Mouse (Mus musculus): Measurements from ENCODE around the gene C1ra. TPM values are rescaled to one million over a fixed set of nuclear protein-coding genes. Genes with fewer than 3 reads are reported as not detected.
"Not testable (repeated sequence)": the region's sequence is repeated elsewhere in the genome, so short reads cannot be mapped to it uniquely, and the experiment has no call there.

The C1ra gene
- total RNA-seq (2021) = 1 to 10 TPM; 3.4 to 3.8 TPM

DNA sequence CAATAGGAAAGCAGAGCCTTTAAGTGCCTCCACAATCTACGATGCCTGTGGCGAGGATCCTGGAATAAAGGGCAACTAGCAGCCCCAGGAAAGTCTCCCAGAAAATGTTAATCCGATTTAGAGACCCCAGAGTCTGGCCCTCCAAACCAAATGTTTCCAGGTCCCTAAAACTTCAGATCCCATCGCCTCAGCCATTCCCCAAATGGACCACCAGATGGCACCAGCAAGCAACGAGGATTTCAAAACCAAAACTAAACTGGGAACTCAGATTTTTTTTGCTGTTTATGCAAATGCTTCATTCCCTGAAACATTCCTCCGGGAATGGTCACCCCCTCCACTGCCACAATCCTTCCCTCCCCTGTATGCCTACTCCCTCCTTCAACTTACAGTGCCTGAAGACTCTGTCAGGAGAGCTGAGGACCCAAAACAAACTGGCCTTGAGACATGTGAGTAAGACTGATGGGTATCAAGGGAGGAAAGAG, at the start of gene C1ra:
TSS of gene C1ra (plus strand) at position 51 of the 482 bp plus-strand sequence.
- peak; percentile 70 for DNase-seq

DNA sequence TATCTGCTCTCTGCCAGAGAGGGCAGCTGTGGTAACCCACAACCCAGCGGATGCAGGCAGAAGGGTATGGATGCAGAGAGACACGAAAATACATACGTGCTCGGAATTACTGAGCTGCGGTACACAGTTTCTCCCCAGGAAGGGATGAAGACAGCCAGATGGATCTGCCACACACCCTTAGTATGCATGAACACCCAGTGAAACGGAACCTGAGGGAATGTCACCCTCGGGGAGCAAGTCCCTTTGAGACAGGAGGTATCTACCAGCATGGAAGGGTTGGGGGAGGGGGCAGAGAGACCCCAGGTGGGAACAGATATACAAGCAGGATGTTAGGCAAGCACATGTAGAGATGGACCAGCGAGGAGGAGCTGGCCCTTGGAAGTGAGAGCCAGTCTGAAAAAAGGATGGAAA, 48.3 kb upstream of the C1ra start:
- no peak for DNase-seq

DNA sequence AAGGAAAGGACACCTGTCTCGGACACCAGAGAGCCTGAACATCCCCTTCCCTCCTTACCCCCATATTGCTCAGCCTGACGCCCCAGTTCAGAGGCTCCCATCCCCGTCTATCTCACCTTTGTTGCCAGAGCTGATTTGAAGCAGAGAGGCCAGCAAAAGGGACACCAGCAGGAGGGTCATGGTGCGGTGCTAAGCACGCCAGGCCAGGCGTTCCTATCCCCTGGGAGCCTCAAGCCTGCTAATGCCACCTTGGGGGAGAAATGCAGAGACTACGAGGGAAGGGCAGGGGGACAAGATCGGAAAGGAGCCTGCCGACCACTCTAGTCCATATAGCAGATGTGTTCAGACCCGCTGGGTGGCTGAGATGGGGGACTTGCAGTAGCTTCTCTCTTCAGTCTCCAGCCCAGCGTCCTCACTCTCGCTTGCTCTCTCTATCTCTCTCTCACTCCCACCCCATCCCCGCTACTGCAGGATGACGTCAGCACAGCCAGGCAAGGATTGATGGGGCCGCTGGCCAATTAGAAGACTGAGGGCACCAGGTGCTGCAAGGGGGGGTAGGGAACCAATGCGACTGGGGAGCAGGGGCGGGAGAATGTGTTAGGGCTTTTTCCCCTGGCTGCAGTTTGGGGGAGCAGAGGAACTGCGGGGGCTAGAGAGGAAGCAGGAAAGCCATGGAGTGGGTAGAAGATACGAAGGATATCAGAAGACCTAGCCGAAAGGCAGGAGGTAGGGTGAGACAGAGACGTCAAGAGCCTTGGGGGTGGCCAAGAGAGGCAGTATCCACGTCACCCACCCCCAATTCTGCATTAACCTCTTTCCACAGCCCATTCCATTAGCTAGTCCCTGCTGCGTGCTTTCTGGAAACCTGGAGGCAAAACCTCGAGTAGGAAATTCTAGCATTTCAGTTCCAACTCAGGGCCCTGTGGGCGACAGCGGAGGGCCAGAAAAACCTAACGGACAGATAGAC, 47.6 kb upstream of the C1ra start, which contains the start of gene Clstn3:
TSS of gene Clstn3 (minus strand) at position 490 of the 967 bp plus-strand sequence.
- peak; percentile 79 for DNase-seq

DNA sequence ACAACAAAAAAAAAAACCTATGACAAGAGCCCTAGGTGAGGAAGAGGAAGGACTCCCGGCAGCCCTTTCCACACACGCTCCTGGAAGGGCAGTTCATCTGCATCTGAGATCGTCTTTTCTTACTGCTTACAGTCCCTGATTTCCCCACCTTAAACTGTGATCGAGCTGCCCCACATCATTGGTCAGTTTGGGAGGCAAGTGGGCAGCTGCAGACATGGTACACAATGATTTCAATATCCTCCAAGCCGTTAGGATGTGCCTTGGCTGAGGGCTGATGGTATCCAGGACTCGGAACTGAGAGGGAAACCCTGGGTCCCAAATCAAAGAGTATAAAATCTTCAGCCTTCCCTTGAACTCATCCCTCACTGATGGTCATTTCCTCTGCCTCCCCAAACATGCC, 46.9 kb upstream of the C1ra start:
- DNase-seq = no peak

DNA sequence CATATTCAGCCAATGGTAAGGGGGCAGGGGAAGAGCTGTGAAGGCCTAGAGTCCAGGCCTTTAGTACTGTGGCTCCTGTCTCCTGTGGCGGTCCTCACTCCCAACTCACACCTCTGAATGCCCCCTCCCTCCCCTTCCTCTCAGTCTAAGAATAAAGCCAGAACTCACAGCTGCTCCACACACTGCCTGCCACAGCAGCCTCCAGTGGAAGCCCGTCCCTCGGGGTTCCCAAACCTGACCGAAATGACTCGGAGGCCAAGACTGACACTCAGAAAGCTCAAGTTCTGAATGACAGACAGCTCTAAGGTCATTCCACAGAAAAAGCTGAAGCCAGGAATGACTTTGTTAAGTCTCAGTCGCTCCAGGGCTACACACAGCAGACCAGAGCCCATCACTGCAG, 46.5 kb upstream of the C1ra start:
- no peak for DNase-seq

DNA sequence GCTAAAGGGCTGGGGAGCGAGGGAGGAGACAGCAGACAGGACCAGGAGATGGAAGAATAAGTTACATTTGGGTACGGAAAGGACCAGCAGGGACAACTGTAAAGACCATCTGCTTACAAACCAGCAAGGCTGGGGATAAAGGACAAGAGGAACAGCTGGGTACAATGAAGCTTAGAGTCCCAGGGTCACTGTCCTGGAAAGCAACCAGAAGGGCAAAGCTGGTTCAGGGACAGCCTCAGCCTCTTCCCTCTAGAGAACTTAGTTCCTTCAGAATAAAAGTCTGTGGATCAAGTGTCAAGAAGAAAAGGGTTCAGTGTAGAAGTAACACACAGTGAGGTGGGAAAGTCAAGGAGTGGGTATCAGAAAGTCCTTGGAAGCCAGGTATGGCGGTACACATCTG, 41.1 kb upstream of the C1ra start:
- DNase-seq = no peak

DNA sequence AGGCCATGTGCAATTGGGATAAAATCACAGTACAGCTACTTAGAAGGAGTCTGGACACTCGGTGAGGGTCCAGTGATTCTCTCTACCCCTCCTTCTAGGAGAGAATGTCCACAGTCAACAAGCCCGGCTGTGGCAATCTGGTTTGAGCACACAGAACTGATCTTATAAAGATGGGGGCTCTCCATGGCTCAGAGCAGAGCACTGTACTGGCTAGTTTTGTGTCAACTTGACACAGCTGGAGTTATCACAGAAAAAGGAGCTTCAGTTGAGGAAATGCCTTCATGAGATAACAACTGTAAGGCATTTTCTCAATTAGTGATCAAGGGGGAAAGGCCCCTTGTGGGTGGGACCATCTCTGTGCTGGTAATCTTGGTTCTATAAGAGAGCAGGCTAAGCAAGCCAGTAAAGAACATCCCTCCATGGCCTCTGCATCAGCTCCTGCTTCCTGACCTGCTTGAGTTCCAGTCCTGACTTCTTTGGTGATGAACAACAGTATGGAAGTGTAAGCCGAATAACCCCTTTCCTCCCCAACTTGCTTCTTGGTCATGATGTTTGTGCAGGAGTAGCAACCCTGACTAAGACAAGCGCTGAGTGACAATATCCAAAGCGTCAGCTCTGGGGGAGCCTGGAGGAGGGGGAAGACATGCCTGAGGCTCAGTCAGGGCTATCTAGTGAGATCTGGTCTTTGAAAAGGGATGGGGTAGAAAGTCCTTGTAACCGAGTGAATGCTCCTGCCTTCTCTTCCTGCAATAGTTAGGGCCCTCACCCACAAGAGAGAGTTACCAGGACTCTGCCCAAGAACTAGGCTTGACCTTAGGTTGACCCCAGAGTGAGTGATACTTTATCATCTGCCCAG, 40.2 kb upstream of the C1ra start:
- not testable (repeated sequence) for DNase-seq

DNA sequence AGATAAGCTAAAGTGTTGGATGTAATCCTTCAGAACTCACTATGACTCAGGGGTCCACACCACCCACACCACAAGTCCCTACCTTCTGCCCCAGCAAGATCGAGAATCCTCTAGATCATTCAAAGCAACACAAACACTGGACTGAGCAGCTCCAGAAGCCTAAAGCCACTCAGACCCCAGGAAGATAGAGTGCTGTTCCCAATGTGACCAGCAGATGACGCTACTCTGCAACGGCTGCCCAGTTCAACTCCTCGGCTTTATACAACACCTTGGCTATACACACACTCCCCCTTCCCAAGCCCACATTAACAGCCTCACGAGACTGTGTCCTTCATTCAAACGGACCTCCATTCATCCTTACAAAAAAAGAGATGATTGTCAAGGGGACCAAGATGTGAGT, 39.4 kb upstream of the C1ra start:
- peak; percentile 67 for DNase-seq

DNA sequence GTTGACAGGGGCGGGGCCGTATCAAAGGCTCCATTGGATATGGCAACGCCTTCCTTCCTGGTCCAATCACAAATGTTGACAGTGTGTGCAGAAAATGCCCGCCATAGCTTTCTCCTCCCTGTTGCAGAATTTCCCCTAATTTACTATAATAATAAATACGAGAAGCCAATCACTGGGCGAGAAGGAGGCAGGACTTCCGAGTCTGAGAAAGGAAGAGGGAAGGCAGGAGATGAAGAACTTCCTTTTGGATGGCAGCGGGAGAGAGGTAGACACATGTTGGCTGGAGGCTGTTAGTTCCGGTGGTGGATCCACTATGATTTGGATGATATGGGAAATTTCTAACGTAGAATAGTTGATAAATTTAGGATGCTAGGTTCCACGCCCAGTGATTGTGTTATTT, 37.6 kb upstream of the C1ra start:
- no peak for DNase-seq

DNA sequence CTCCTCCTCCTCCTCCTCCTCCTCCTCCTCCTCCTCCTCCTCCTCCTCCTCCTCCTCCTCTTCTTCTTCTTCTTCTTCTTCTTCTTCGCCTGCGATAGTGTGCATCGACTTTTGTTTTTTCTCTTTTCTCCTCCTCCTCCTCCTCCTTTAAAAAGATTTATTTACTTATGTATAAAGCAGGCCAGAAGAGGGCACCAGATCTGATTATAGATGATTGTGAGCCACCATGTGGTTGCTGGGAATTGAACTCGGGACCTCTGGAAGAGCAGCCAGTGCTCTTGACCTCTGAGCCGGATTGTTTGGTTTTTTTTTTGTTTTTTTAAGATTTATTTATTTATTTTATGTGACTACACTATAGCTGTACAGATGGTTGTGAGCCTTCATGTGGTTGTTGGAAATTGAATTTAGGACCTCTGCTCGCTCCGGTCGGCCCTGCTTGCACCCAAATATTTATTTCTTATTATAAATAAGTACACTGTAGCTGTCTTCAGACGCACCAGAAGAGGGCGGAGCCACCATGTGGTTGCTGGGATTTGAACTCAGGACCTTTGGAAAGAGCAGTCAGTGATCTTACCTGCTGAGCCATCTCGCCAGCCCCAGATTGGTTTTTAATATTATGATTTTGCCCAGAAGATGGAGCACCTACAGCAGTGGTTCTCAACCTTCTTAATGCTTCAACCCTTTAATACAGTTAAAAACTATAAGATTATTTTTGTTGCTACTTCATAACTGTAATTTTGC, 36.7 kb upstream of the C1ra start:
- not testable (repeated sequence) for DNase-seq

DNA sequence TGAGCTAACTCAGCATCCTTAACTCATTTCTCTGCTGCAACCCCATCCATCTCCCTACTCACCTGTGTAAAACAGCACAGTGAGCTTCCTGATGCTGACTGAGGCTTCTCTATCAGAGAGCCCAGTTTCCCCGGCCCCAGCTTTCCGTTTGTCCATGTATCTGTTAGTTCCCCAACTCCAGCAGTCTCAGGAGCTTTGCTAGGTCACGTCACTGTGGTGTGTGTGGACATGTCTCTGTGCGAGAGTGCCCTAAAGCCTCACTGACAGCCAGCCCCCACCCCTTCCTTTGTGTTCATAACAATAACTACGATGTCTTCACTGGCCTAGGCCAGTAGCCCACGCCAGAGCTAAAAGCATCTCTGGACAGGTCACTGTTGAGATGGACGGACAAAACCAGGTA, 36.0 kb upstream of the C1ra start:
- DNase-seq = no peak

DNA sequence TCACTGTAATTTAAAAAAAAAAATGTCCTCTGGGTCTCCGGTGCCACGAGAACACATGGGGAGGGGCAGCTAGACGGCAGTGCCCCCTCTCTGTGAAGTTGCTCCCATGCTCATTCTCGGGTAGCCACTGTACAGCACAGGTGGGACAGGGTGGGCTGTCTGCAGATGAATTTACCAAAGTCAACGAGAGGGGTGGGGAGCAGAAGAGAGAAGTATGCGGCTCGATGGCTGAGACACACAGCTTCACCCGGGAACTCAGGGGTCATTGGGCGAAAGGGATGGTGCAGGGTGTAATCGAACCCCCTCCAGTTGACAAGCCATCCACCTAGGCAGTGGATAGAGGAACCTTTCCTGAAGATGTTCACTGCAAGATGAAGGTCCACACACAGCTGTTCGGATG, 35.4 kb upstream of the C1ra start:
- no peak for DNase-seq

DNA sequence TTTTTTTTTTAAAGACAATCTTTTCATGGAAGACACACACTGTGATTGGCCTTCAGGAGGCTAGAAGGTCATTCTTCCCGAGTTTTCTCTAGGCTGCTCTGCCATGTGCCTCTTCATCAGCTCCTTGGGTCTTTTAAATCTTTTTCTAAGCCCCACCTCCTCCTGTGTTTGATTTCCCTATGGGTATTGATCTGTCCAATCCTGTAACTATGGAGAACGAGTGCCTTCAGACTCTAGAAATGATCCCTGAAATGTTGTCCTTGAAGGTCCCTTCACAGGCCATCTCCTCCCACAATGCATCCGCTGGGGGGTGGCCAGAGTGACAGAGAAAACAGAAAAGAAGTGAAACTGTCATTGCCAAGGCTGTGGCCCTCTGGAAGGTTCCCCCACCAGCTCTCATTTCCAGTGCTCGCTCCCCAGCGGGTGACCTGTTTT, 35.0 kb upstream of the C1ra start:
- DNase-seq = no peak

DNA sequence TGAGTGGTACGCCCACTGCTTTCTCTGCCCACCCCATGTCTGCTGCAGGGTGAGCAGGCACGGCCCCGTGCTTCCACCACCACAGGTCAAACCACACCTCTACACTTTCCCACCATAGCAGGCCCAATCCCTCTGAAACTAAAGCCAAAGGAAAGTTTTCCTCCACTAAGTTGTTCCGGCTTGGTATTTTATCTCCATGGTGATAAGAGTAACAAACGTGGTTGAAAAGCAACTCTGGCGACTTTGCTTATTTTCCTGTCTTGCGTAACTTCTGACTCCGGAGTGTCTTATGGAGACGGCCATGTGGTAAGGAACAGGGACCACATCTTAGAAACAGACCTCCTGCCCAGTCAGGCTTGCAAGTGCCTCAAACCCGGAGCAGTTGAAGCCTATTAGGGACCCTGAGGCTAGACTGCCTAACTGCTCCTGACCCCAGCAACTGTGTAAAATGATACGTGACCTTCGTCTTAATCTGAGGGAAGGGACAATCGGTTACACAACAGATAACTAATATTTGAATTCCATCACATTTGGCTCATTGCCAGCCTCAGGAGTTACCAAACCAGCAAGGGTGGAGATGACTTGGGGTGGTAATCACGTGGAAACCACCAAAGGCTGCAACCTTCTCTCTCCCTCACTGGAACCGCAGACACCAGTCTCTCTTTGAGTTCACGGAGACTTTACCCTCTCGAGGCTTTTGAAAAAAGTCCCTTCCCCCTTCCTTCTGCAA, 34.1 kb upstream of the C1ra start:
- DNase-seq = no peak

DNA sequence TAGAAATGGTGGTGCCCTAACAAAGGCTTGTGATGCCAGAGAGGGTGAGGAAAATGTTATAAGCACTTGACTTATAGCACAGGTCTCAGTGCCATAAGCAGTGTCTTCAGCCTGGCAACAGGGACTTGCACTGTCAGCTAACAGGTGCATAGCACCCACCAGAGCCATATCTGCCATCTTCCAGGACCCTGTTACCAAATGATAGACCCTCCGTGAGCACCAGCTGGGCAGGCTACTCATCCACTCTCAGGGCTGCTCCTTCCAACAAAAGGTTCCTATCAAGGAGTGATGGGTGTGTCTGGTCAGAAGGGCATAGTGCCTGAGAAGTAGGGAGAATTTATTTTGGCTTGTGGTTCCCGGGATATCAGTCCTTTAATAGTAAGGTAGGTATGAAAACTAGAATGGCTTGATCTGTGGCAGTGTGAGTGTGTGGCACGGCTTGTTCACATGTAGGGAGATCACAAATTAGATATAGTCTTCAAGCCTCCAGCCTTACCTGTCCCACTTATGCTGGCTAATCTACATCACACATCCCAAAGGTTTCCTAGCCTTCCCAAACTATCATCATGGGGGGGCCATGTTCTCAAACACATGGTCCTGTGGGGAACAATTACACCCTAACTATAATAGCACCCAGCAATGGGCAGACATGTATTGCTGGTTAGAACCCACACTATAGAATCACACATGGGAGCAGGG, 33.2 kb upstream of the C1ra start:
- DNase-seq = no peak

DNA sequence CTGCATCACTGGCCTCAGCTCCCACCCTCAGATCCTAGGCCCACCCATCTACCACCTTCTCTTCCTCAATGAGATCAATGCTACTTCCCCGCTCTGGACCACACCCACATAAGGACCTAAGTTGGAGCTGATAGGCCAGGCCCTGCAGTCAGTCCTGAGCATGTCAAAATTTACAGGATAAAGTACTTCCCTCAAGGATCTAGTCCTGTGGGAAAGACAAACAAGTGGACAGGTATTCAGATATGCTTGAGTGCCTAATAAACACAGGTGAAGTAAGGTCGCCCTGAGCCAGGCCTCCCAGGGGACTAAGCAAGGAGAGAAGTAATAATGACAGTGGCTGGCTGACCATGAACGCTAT, 32.7 kb upstream of the C1ra start:
- no peak for DNase-seq

DNA sequence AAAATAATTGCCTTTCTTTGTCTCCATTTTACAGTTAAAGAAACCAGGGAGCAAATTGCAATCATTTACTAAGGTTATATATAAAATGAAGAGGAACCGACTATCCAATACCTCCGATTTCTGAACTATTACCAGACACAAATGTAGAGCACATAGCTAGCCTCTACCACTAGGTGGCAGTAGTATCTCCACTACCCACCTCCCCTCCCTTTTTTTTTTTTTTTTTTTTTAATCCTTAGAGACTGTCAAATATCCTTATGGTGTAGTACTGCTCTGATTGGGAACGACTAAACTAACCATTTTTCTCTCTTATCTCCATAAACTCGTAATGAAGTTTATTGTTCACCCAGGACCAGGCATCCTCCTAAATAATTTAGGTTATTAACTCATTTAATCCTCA, 31.9 kb upstream of the C1ra start:
- DNase-seq = no peak

DNA sequence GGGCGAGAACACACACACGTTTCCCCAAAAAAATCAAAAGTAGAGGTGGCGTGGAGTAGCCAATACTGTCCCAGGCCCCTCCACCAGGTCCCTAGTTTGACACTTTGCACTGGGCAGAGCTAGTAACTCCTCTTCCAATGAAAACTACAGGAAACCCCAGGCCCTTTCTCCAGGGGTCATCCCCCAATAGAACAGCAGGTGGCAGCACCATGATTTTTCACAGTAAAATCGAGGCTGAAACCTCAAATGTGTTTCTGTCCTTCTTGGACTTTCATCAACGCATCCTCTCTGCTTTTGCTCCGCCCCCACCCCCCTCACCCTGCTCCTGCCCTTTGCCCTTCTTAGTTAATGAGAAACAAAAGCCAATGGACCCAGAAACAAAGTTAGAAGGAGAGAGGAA, 30.6 kb upstream of the C1ra start:
- DNase-seq = peak; percentile 72

DNA sequence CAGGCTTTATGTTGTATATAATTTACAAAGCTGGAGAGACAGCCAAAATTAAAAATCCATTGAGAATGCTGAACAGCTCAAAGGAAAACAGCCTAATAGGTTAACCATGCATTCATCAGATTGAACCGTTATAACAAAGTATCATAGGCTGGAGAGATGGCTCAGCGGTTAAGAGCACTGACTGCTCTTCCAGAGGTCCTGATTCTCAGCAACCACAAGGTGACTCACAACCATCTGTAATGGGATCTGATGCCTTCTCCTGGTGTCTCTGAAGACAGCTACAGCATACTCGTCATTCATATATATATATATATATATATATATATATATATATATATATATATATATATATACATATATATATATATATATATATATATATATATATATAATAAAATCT, 28.4 kb upstream of the C1ra start:
- DNase-seq = not testable (repeated sequence)

DNA sequence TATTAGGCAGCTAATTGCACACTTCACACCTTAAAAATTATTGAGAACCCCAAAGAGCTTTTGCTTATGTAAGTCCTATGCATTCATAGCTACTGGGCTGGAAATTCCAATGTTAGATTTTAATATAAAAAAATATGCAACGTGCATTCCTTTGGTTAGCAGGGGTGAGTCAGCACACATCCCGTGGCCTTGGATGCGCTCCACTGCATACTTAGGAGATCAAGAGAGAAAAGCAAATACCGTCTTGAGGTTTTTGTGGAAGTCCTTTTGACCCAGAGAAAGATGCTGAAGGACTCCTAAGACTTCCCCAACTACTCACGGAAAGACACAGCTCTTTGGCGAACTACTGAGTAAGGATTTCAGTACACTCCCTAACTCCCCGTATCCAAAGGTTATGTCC, 27.4 kb upstream of the C1ra start:
- no peak for DNase-seq
